Mouse (Mus musculus) myocyte (in vitro differentiated cells): ENCODE data around the gene Plcb4.

Source experiments
- POLR2A ChIP-seq: IDR thresholded peaks from one replicate; pipeline ENCODE4 v1.6.1; 2011; ENCODE audit warnings: low read depth, mild to moderate bottlenecking, control low read depth, moderate library complexity; ENCODE audit not compliant: insufficient read length
- REST ChIP-seq: IDR thresholded peaks from one replicate; pipeline ENCODE4 v1.6.1; 2011; ENCODE audit warnings: mild to moderate bottlenecking, control low read depth, moderate library complexity; ENCODE audit not compliant: insufficient read depth, insufficient read length

DNA sequence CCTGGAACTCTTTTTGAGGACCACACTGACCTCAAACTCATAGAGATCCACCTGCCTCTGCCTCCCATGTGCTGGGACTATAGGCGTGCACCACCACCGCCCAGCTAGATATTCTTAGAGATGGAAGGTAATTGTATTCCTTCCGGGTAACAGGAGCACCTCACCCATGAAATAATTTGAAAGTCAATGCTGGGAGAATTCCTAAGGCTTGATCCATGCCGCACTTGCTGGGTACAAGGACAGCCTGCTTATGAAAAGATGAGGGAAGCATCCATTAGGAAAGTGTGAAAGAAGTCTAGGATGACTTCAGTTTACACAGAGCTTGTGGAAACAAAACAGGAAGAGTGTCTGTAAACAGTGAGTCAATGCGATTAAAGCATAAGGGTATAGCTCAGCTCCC lies 232.9 kb downstream of the Plcb4 start:
- TF ChIP-seq POLR2A (no peak), REST (no peak)
